Mouse (Mus musculus): Measurements from ENCODE around the gene Kidins220. TPM values are rescaled to one million over a fixed set of nuclear protein-coding genes. Genes with fewer than 3 reads are reported as not detected.

Gene Kidins220
- polyA plus RNA-seq, 1 experiment from 2014 or later: 99.7 TPM

GRCm38 (mm10) chr12:24947065-24947464, 27.7 kb upstream of the Kidins220 start:
- H3K4me3 ChIP-seq (ENCODE audit: inconsistent target): no peak overlapping the region
- H3K79me2 ChIP-seq (ENCODE audit: inconsistent target): no peaks in the 10 kb centered on the region
- 91% methylated on average over 14 of the region's 14 CpGs for WGBS (ENCODE audit: missing documents)
- H3K36me3 ChIP-seq (ENCODE audit: inconsistent target): no peaks in the 10 kb centered on the region
- H3K27ac ChIP-seq: no peak overlapping the region

- Histone ChIP-seq H3K36me3 (ENCODE audit: inconsistent target) (no peaks in the 10 kb centered on the region), H3K27ac (no peak overlapping the region), H3K4me3 (ENCODE audit: inconsistent target) (no peak overlapping the region), H3K79me2 (ENCODE audit: inconsistent target) (no peaks in the 10 kb centered on the region)
- WGBS (ENCODE audit: missing documents): 68% methylated on average over 3 of the region's 3 CpGs
These were observed 26.4 kb upstream of the Kidins220 start for GRCm38 (mm10) chr12:24948344-24948743.

DNA sequence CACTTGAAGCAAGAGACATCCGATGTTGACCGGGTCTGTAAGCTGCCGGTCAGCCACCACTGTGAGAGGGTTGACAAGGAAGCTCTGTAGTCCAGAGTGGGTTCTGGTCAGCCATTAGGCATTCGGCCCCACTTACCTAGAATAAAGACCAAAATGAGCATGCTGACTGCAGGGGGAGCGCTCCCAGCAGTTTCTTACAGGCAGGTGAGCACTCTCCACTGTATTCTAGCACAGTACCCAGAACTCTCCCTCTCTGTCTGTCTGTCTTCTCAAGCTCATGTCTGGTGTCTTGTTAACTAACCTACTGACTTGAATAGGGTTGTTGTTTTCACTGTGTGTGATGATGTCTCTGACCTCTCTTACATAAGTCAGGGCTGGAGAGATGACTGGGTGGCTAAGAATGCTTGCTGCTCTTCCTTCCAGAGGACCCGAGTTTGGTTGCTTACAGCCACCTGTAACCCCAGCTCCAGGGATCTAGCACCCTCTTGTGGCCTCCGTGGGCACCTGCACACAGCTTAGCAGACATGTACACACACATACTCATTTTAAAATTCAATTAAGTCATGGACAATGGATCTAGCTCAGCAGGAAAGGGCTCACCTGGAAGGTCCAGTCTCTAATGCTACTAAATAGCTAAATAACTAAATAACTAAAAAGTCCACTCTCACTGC, 24.2 kb upstream of the Kidins220 start:
- no peak overlapping the region for H3K4me3 ChIP-seq (ENCODE audit: inconsistent target)
- H3K27ac ChIP-seq: no peak overlapping the region
- H3K36me3 ChIP-seq (ENCODE audit: inconsistent target): no peaks in the 10 kb centered on the region
- 93% methylated on average over 7 of the region's 7 CpGs for WGBS (ENCODE audit: missing documents)
- H3K79me2 ChIP-seq (ENCODE audit: inconsistent target): no peaks in the 10 kb centered on the region

GRCm38 (mm10) chr12:24952147-24952546, 22.6 kb upstream of the Kidins220 start:
- 23% methylated on average over 6 of the region's 6 CpGs for WGBS (ENCODE audit: missing documents)
- H3K36me3 ChIP-seq (ENCODE audit: inconsistent target): no peaks in the 10 kb centered on the region
- H3K4me3 ChIP-seq (ENCODE audit: inconsistent target): no peak overlapping the region
- no peaks in the 10 kb centered on the region for H3K79me2 ChIP-seq (ENCODE audit: inconsistent target)
- H3K27ac ChIP-seq: no peak overlapping the region

GRCm38 (mm10) chr12:24955137-24955536, 19.6 kb upstream of the Kidins220 start:
- no peaks in the 10 kb centered on the region for H3K36me3 ChIP-seq (ENCODE audit: inconsistent target)
- WGBS (ENCODE audit: missing documents): 92% methylated on average over 9 of the region's 9 CpGs
- H3K27ac ChIP-seq: no peak overlapping the region
- no peaks in the 10 kb centered on the region for H3K79me2 ChIP-seq (ENCODE audit: inconsistent target)
- no peak overlapping the region for H3K4me3 ChIP-seq (ENCODE audit: inconsistent target)

DNA sequence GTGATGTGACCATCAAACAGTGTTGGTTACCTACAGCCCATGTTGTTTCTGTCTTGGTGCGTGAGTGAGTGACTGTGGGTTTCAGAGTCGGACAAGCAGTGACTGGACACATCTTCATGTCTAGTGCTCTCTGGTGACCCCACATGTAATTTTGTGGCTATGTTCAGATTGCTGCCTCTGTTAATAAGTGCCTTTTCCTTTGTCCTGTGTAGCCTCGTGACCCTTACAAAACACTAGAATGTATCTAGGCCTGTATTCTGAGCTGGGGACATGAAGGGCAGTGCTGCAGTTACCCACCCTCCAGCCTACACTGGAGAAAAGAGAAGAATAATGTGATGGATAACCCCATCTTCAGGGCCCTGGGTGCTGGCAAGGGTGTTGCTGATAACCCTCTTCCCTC, 16.2 kb upstream of the Kidins220 start:
- WGBS (ENCODE audit: missing documents): 91% methylated on average over 3 of the region's 3 CpGs
- H3K36me3 ChIP-seq (ENCODE audit: inconsistent target): no peaks in the 10 kb centered on the region
- no peak overlapping the region for H3K4me3 ChIP-seq (ENCODE audit: inconsistent target)
- H3K79me2 ChIP-seq (ENCODE audit: inconsistent target): no peaks in the 10 kb centered on the region
- H3K27ac ChIP-seq: no peak overlapping the region

DNA sequence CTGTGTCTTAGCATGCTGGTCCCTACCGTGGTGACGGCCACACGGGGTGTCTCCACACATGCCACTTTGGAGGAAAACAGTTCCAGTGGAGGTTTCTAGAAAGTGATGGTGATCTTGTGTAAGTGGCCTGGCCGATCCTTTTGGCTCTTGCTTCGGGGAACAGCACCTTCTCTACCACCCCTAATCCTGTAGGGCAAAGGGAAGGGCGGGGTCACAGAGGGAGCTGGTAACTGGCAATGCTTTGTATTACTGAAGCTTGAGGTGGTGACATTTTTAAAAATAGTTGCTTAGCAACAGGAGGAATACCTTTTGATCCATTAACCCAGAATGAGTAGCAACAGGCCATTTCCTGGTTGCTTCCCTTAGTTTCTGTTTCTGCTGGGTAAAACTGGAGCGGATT, 12.9 kb upstream of the Kidins220 start:
- no peaks in the 10 kb centered on the region for H3K36me3 ChIP-seq (ENCODE audit: inconsistent target)
- 94% methylated on average over 7 of the region's 7 CpGs for WGBS (ENCODE audit: missing documents)
- H3K79me2 ChIP-seq (ENCODE audit: inconsistent target): no peaks in the 10 kb centered on the region
- H3K4me3 ChIP-seq (ENCODE audit: inconsistent target): no peak overlapping the region
- H3K27ac ChIP-seq: no peak overlapping the region

DNA sequence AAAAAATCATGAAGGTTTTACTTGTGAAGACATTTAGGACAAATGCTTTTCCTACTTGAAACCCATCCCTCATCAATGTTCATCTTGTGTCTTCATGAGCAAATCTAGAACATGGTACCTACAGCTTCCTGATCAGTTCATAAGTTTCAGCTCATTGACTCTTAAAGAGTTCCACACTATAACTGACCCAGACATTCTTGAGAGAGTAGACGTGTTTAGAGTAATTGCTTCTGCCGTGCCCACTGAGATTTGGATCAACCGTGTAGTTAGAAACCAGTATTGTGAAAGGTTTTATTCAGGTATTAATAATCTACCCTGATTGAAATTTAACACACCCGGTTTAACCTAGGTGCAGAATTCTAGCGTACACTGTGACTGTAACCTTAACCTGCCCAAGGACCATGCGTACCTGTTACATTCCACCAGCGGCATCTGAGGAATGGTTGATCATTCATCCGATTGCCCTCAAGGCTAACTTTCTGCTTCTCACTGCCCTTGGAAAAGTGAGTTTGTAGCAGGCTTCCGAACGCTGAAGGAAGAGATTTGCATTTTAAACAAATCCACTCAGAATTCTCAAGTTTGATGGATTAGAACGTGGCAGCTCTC, 12.3 kb upstream of the Kidins220 start:
- Histone ChIP-seq H3K27ac (no peak overlapping the region), H3K79me2 (ENCODE audit: inconsistent target) (no peaks in the 10 kb centered on the region), H3K36me3 (ENCODE audit: inconsistent target) (no peaks in the 10 kb centered on the region), H3K4me3 (ENCODE audit: inconsistent target) (no peak overlapping the region)
- 95% methylated on average over 11 of the region's 11 CpGs for WGBS (ENCODE audit: missing documents)

DNA sequence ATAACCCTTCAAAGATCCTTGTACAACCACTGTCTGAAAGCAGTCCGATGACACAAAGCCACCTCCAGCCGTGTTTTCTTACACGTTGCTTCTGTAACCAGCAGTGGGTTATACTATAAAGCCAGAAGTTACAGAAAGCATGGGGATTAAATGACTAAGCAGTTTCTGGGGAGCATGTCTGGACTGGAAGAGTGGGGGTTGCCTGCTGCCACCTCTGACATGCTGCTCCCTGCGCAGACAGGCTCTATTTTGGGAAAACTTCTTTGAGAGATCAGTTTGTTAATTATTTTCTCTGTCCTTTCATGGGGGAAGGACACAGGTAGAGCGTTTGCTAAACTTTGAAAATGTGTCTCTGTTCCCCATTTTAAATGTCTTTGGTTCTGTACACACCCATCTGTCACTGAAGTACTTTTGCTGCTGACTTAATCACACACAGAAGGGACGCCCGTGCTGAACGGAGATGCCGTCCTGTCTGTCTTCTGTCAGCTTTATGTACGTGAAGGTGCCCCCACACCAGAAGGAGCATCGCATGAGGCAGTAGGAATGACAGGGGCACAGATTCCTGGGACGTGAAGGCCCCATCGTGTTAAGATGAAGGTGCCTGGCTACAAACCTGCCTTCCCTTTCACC, 11.2 kb upstream of the Kidins220 start:
- Histone ChIP-seq H3K36me3 (ENCODE audit: inconsistent target) (no peaks in the 10 kb centered on the region), H3K4me3 (ENCODE audit: inconsistent target) (no peak overlapping the region), H3K27ac (no peak overlapping the region), H3K79me2 (ENCODE audit: inconsistent target) (no peaks in the 10 kb centered on the region)
- WGBS (ENCODE audit: missing documents): 34% methylated on average over 13 of the region's 13 CpGs

- 97% methylated on average over 6 of the region's 6 CpGs for WGBS (ENCODE audit: missing documents)
- no peaks in the 10 kb centered on the region for H3K36me3 ChIP-seq (ENCODE audit: inconsistent target)
- H3K27ac ChIP-seq: no peak overlapping the region
These were observed 9.3 kb upstream of the Kidins220 start for GRCm38 (mm10) chr12:24965406-24965805.

GRCm38 (mm10) chr12:24966046-24966445, 8.7 kb upstream of the Kidins220 start:
- Histone ChIP-seq H3K27ac (no peak overlapping the region), H3K4me3 (ENCODE audit: inconsistent target) (no peak overlapping the region), H3K36me3 (ENCODE audit: inconsistent target) (no peaks in the 10 kb centered on the region), H3K79me2 (ENCODE audit: inconsistent target) (no peaks in the 10 kb centered on the region)
- 100% methylated on average over 2 of the region's 2 CpGs for WGBS (ENCODE audit: missing documents)

More at GRCm38 (mm10) chr12:24965406-24965805, 9.3 kb upstream of the Kidins220 start:
- H3K79me2 ChIP-seq (ENCODE audit: inconsistent target): no peaks in the 10 kb centered on the region
- H3K4me3 ChIP-seq (ENCODE audit: inconsistent target): no peak overlapping the region

DNA sequence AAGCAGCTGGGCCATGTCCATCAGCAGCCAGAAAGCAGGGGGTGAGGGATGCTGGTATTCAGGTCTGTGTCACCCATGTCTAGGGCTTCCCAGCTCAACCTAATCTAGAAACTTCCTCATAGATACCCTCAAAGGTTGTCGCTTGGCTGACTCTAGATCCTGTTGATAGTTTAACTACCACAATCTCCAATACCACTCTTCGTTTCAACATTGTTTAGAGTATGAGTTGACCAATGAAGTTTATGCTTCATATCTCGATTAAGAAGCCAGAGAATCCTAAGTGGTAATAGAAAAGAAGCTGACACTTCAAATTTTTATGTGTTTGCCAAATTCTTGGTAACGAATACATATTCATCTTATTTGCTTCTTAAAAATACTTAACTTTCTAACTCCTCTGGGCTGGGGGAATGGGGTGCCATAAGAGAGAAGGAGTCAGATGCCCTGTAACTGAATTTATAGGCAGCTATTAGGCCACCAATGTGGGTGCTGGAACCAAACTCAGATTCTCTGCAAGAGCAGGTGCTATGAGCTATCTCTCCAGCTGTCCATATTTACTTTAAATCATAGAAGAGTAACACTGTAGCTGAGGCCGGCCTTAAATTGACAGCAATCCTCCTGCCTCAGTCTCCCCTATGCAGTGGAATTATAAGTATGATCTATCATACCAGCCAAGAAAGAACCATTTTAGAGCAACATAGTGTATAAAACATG, 3.1 kb upstream of the Kidins220 start:
- WGBS (ENCODE audit: missing documents): 96% methylated on average over 5 of the region's 5 CpGs
- Histone ChIP-seq H3K4me3 (ENCODE audit: inconsistent target) (no peak overlapping the region), H3K27ac (no peak overlapping the region), H3K36me3 (ENCODE audit: inconsistent target) (no peaks in the 10 kb centered on the region), H3K79me2 (ENCODE audit: inconsistent target) (peaks cover 15% of the 10 kb centered on the region)

DNA sequence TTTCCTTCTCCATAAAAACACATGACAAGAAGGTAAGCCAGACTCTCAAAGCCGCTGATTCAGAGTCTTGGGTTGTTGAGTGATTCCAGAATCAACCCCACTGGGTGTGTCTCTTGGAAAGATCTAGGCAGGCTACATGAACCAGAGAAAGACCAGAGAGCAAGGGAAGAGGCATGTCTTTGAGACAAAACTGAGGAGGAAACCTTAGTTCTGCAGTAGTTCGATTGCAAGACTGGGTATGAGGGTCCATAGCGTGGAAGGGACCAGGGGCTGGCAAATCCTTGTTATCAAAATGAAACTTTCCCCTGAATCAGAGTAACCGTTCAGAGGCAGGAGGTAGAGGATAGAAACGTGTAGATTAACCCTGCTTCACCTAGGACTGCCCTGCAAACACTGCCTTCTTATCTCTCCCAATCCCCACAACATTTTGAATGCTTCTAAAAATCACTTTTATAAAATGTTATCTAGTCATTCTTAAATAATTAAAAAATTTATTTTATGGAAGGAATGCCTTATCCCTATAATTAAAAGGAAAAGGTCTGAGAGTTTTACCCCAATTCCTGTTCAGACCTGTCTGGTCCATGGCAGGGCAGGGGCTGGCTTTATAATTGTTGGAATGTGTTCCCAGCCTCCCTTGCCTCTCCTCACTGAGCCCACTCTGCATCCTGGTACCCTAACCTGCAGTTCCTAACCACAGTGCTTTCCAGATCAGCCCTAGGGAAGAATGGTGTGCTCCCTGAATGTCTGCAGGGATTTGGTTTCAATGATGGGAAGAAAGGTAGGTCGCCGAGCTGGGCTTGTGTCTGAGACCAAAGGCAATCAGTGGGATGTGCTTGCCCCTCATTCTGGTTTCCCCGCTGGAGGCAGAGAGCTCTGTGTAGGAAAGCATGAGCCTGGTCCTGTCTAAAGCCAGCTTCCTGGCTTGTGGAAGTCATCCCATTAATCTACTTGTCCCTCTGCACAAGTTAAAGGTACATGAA, 2.1 kb upstream of the Kidins220 start:
- 89% methylated on average over 8 of the region's 8 CpGs for WGBS (ENCODE audit: missing documents)
- peaks cover 25% of the 10 kb centered on the region for H3K79me2 ChIP-seq (ENCODE audit: inconsistent target)
- H3K4me3 ChIP-seq (ENCODE audit: inconsistent target): no peak overlapping the region
- H3K36me3 ChIP-seq (ENCODE audit: inconsistent target): 0 out of 2 replicates have a peak, but pooled peaks cover 5% of the 10 kb centered on the region
- no peak overlapping the region for H3K27ac ChIP-seq

GRCm38 (mm10) chr12:24973586-24973985, 1.1 kb upstream of the Kidins220 start:
- 25% methylated on average over 5 of the region's 5 CpGs for WGBS (ENCODE audit: missing documents)
- Histone ChIP-seq H3K27ac (no peak overlapping the region), H3K4me3 (ENCODE audit: inconsistent target) (no peak overlapping the region), H3K79me2 (ENCODE audit: inconsistent target) (peaks cover 34% of the 10 kb centered on the region), H3K36me3 (ENCODE audit: inconsistent target) (0 out of 2 replicates have a peak, but pooled peaks cover 5% of the 10 kb centered on the region)
